Mouse (Mus musculus) liver, embryonic 16.5 days (tissue): ENCODE measurements at regions not wholly inside any gene's neighbourhood (a gene's known extent, or its start where the extent isn't known, plus 50 kb on each side); places are given as distances from the start of the nearest gene placed in this dataset.

Experiments used
- ATAC-seq: fragments of 200-750 bp; cut with Nextera tagmentation; 2 replicates; pipeline ENCODE4 v1.8.0; 2017; ENCODE audit warnings: low read depth, mild to moderate bottlenecking, moderate number of reproducible peaks, moderate library complexity
- H3K27ac ChIP-seq: fragments of 300-500 bp; sonication (generic); 2 replicates; pipeline ENCODE4 v1.5.1; 2014; ENCODE audit warnings: mild to moderate bottlenecking, low read length
- H3K27me3 ChIP-seq: fragments of 300-500 bp; sonication (generic); 2 replicates; pipeline ENCODE4 v1.6.1; 2014; ENCODE audit warnings: low read depth, low read length, mixed read lengths; ENCODE audit not compliant: control insufficient read depth, insufficient read depth
- H3K36me3 ChIP-seq: fragments of 300-500 bp; sonication (generic); 2 replicates; pipeline ENCODE4 v1.6.1; 2014; ENCODE audit warnings: mild to moderate bottlenecking; ENCODE audit not compliant: control insufficient read depth, insufficient read depth
- H3K4me1 ChIP-seq: fragments of 300-500 bp; sonication (generic); 2 replicates; pipeline ENCODE4 v1.6.1; 2014; ENCODE audit warnings: low read depth, low read length, mixed read lengths; ENCODE audit not compliant: control insufficient read depth
- H3K4me2 ChIP-seq: fragments of 300-500 bp; sonication (generic); 2 replicates; pipeline ENCODE4 v1.6.1; 2014; ENCODE audit warnings: low read depth, low read length, mixed read lengths
- H3K4me3 ChIP-seq: fragments of 300-500 bp; sonication (generic); 2 replicates; pipeline ENCODE4 v1.5.1; 2014; ENCODE audit warnings: low read depth, mild to moderate bottlenecking, low read length
- H3K9ac ChIP-seq: fragments of 300-500 bp; sonication (generic); 2 replicates; pipeline ENCODE4 v1.6.1; 2014; ENCODE audit warnings: low read depth, low read length
- H3K9me3 ChIP-seq: fragments of 300-500 bp; sonication (generic); replicated peaks from 2 replicates; pipeline ENCODE4 v1.6.1; 2016; ENCODE audit warnings: low read length; ENCODE audit not compliant: control insufficient read depth
- WGBS: fragments of 180-500 bp; shearing (Covaris S2); extraction: QIAGEN DNeasy Blood & Tissue Kit; methylation state at CpG from one replicate; pipeline ENCODE4 v1.1.7; 2014; ENCODE audit not compliant: insufficient replicate concordance; 5-methylcytosine and 5-hydroxymethylcytosine counted together

DNA sequence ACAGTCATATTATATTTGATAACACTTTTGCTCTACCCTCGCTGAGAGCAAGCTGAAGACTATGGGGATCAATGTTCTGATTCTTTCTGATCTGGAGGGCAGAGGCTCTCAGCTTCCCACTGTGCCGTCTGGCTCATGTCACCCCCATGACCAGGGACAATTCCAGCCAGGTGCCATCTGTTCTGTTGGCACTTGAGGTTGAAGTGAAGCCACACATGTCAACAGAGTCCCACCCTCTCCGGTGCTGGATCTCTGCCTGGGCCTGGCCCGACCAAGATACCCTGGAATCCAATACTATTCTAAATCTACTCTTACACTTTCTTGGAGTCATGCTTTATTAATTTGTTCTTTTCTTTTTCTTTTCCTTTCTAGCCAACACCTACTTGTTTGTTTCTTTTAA lies 538.0 kb downstream of the Etv1 start:
- Histone ChIP-seq H3K4me2 (no peak overlapping the region), H3K36me3 (no peaks in the 10 kb centered on the region), H3K4me3 (no peak overlapping the region), H3K9me3 (no peaks in the 10 kb centered on the region), H3K4me1 (no peaks in the 10 kb centered on the region), H3K27ac (no peak overlapping the region), H3K27me3 (no peaks in the 10 kb centered on the region), H3K9ac (no peak overlapping the region)
- WGBS, result 56% methylated on average over 4 of the region's 4 CpGs
- ATAC-seq, result no peak

DNA sequence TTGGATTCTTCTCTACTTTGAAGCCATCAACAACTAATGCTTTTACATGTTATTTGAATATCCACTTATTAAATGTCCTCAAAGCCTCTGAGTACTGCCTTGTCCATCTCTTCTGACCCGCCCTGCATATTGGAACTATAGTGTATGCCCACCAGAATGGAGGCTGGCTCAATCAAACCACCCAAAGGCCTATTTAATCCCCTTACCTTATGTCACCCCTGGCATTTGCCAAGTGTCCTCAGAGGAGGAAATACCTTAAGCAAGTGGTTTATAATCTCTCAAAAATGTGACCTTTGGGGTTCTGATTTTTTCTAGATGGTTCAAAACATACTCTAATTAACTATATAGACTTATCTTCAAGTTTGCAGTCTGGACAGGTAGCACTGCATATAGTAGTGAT lies 542.3 kb downstream of the Etv1 start:
- Histone ChIP-seq H3K9ac (no peak overlapping the region), H3K4me3 (no peak overlapping the region), H3K4me2 (no peak overlapping the region), H3K9me3 (no peaks in the 10 kb centered on the region), H3K4me1 (no peaks in the 10 kb centered on the region), H3K27me3 (no peaks in the 10 kb centered on the region), H3K36me3 (no peaks in the 10 kb centered on the region), H3K27ac (no peak overlapping the region)
- no peak for ATAC-seq
- WGBS, result 24% methylated on average over 1 of the region's 1 CpGs

DNA sequence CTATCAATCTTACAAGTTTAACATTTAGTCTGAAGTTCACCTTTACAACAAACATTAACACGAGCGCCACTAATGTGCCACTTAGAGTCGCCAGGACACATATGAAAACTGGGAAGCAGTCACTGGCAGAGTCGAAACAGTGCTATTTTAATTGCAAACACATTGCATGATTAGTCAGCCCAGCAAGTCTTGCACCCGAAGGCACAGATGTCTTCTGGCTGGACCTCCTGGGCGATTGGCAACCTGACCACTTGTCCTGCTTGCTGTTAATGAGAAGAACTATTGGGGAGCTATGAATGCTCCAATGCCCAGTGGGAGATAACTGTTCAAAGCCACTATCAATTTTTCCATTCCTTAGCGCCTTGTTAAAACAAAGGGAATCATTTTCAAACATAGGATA lies 547.0 kb downstream of the Etv1 start:
- WGBS, result 64% methylated on average over 7 of the region's 7 CpGs
- ATAC-seq, result no peak
- no peak overlapping the region for H3K27ac ChIP-seq
- no peak overlapping the region for H3K9ac ChIP-seq
- no peaks in the 10 kb centered on the region for H3K27me3 ChIP-seq
- H3K36me3 ChIP-seq, result no peaks in the 10 kb centered on the region
- H3K4me3 ChIP-seq, result no peak overlapping the region
- no peak overlapping the region for H3K4me2 ChIP-seq
- no peaks in the 10 kb centered on the region for H3K9me3 ChIP-seq
- no peaks in the 10 kb centered on the region for H3K4me1 ChIP-seq

DNA sequence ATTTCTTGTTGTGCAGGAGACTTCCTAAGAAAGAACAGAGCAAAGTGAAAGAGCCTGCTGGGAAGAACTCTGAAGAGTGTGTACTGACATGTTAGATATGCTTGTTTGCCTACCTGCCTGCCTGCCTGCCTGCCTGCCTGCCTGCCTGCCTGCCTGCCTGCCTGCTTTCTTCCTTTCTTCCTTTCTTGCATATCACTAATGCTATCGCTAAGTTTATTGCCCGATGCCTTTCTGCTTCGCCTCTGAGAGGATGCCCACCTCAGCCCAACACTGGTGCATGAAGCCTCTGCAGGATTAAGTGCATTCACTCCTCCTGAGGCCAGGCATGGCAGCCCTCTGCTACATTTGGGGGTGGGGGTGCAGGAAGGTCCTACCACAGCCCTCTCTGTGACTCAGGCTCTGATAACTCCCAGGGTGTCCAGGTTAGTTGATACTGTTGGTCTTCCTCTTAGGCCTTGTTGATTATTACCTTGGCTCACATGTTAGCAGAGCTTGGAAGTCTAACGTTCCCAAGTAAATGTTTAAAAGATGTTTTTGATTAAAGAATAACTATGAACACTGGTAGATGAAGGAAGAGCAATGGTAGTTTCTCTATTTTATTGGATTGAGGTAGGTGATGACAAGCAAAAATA lies 547.6 kb downstream of the Etv1 start:
- Histone ChIP-seq H3K9ac (no peak overlapping the region), H3K36me3 (no peaks in the 10 kb centered on the region), H3K9me3 (no peaks in the 10 kb centered on the region), H3K4me3 (no peak overlapping the region), H3K27me3 (no peaks in the 10 kb centered on the region), H3K27ac (no peak overlapping the region), H3K4me1 (no peaks in the 10 kb centered on the region), H3K4me2 (no peak overlapping the region)
- WGBS, result 61% methylated on average over 4 of the region's 4 CpGs
- ATAC-seq, result no peak

DNA sequence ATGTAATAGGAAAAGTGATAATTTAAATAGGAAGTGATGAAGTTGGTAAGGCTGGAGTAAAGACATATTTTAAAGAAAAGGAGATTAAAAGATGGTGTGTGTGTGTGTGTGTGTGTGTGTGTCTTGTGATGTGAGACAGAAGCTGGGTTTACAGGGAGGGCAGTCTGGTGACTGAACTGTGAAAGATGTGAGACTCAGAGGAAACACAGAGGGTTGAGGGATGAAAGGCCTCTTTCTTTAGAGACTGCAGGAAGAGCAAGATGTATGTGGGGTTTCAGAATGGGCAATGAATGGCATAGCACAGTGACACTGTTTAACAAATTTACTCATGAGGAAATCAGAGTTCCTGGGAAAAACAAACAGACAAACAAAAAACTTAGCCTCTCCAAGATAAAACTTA lies 549.2 kb downstream of the Etv1 start:
- no peak overlapping the region for H3K4me3 ChIP-seq
- ATAC-seq, result no peak
- H3K4me2 ChIP-seq, result no peak overlapping the region
- H3K36me3 ChIP-seq, result no peaks in the 10 kb centered on the region
- H3K4me1 ChIP-seq, result no peaks in the 10 kb centered on the region
- no peaks in the 10 kb centered on the region for H3K27me3 ChIP-seq
- no peaks in the 10 kb centered on the region for H3K9me3 ChIP-seq
- no peak overlapping the region for H3K27ac ChIP-seq
- no peak overlapping the region for H3K9ac ChIP-seq

DNA sequence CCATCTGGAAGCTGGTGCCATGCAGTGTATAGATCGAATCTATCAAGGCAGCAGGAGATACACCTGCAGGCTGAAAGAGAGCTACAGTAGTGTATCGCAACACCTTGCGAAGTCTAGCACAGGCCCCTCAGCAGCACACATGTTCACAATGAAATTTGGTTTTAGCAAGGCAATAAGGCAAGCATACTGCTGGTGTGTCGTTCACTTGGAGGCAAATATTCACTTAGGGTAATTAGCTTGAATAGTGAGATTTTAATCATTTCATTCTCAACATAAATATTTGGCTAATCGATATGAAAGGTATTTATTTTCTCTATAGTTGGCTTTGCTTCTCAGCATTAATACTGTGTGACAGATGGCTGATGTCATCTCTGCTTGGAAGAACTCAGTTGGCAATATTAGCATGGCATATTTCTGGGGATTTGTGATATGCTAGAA lies 559.9 kb downstream of the Etv1 start:
- 68% methylated on average over 5 of the region's 5 CpGs for WGBS
- no peak overlapping the region for H3K9ac ChIP-seq
- no peak overlapping the region for H3K4me2 ChIP-seq
- no peak for ATAC-seq
- no peaks in the 10 kb centered on the region for H3K4me1 ChIP-seq
- no peak overlapping the region for H3K27ac ChIP-seq
- H3K9me3 ChIP-seq, result no peaks in the 10 kb centered on the region
- no peaks in the 10 kb centered on the region for H3K36me3 ChIP-seq
- no peaks in the 10 kb centered on the region for H3K27me3 ChIP-seq
- H3K4me3 ChIP-seq, result no peak overlapping the region

DNA sequence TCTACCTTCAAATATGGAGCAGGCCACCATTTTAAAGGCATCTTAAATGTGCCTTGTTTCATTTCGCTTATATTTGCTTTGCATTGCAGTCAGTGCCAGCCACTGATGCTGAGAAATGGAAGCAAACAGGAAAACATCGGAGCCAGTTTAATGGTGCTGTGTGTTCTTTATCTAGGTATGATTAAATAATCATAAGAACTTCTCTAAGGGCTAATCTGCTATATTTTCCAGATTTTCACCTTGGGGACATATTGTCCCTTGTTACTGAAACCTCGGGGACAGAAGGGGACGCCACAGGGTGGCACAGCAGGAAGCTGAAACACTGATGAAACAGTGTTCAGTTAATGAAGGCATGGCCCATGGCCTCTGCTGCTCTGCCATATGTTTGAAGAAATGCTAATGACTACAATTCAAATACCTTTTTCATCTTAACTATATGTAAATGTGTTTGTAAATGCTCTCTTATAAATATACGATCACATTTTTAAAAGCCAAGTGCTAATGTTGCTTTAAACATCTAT lies 562.6 kb downstream of the Etv1 start:
- 65% methylated on average over 5 of the region's 5 CpGs for WGBS
- Histone ChIP-seq H3K9ac (no peak overlapping the region), H3K9me3 (no peaks in the 10 kb centered on the region), H3K4me1 (no peaks in the 10 kb centered on the region), H3K36me3 (no peaks in the 10 kb centered on the region), H3K27ac (no peak overlapping the region), H3K4me3 (no peak overlapping the region), H3K4me2 (no peak overlapping the region), H3K27me3 (no peaks in the 10 kb centered on the region)
- ATAC-seq, result no peak

DNA sequence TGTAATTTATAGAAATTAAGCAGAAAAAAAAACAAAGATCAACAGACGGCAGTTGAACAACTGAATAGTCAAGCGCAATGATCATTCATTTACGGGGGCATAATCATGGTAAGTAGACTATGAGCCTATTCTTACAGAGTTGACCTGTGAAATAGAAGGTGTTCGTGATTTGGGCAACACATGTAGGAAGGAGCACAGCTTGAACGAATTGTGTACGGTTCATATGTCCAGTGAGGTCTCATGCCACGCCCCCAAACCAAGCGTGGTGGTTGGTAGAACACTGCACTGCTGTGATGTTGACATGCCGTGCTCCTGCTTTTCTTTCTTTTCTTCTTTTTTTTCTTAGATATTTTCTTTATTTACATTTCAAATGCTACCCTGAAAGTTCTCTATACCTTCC lies 563.1 kb downstream of the Etv1 start:
- H3K9ac ChIP-seq, result no peak overlapping the region
- no peak overlapping the region for H3K4me3 ChIP-seq
- H3K4me1 ChIP-seq, result no peaks in the 10 kb centered on the region
- WGBS, result 68% methylated on average over 9 of the region's 9 CpGs
- H3K27ac ChIP-seq, result no peak overlapping the region
- H3K27me3 ChIP-seq, result no peaks in the 10 kb centered on the region
- H3K9me3 ChIP-seq, result no peaks in the 10 kb centered on the region
- H3K4me2 ChIP-seq, result no peak overlapping the region
- ATAC-seq, result no peak
- H3K36me3 ChIP-seq, result no peaks in the 10 kb centered on the region

DNA sequence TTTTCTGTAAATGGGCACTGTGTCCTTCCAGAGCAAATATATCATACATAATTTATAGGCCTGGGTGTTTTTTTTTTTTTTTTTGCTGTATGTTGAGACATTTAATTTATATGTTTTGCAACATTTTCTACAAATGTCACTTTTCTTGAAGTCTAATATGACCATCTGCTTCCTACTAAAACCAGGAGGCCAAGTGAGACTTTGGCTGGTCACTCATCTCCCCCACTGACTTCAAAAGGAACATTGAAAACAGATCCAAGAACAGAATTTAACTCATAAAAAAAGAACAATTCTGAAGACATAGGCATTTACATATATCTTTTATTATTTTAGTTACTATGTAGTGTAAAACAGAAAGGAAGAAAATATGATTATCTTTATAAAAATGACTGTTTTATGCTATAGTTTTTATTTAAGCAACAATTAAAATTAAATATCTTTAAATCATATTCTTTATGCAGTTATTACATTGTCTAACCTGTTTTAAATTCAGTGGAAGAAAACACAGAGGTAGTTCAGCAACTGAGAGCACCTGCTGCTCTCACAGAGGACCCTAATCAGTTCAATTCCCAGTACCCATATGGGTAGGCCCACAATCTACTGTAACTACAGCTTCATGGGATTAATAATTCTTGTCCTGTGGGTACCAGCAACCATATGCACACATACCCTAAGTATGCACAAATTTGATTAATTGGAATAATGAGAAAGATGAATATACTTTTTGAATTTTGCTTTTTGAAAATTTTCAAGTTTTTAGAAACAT lies 592.5 kb downstream of the Etv1 start:
- Histone ChIP-seq H3K4me1 (no peaks in the 10 kb centered on the region), H3K9ac (no peak overlapping the region), H3K27me3 (no peaks in the 10 kb centered on the region), H3K9me3 (no peaks in the 10 kb centered on the region), H3K36me3 (no peaks in the 10 kb centered on the region), H3K27ac (no peak overlapping the region), H3K4me3 (no peak overlapping the region), H3K4me2 (no peak overlapping the region)
- ATAC-seq, result no peak
